Mouse (Mus musculus): Measurements from ENCODE around the gene Nab2. TPM values are rescaled to one million over a fixed set of nuclear protein-coding genes. Genes with fewer than 3 reads are reported as not detected.
A peak's percentile ranks its signal among the peaks of the same experiment; 100 is the strongest.

Nab2 gene
- 10 to 100 TPM; 36.5 to 55.0 (median 45.5) TPM for total RNA-seq (2022)

DNA sequence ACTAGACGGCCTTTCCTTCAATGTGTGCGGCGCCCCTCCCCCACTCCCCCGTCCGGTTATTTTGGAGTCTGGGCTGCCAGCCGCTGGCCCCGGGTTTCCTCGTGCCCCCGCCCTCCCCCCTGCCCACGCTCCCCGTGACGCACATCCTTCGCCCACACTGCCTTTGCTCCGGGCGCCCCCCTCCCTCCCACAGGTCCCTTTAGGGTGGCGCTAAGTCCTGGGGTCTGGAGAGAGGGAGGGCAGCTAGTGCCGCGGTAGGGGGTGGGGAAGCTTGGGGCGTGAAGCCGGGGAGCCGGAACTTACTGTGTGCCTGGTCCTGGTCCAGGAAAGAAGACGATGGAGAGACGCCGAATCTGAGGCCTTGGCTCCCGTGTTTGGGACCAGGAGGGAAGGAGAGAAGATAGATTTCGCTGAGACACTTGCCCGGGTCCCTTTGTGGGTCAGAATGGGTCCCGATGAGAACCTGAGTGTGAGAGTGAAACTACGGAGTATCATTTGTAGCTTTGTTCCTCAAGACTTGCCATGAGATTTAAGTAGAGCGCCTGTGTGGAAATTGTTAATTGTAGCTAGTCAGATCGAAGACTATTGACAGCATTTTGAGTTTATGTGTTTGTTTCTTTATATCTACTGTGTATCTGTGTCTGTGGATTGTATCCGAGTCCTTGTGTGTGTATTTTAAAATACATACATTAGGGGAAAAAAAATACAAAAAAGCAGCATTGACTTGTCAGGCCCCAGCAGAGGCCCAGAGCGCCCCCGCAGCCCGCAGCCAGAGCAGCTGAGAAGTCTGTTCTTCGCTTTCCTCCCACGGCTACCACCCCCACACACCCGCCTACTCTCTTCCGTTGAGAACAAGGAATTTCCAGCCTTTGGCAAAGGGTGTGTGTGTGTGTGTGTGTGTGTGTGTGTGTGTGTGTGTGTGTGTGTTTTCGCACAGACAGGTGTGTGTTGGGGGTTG lies at the start of gene Nab2:
TSS of gene Nab2 (minus strand) at position 476 of the 958 bp plus-strand sequence.
- peak; percentile 75 to 85 for DNase-seq (ENCODE audit: low spot score in 2 of 2)

GRCm38 (mm10) chr10:127712736-127713135 lies 44.4 kb upstream of the Nab2 start:
- DNase-seq (ENCODE audit: low spot score in 2 of 2), result no peak

DNA sequence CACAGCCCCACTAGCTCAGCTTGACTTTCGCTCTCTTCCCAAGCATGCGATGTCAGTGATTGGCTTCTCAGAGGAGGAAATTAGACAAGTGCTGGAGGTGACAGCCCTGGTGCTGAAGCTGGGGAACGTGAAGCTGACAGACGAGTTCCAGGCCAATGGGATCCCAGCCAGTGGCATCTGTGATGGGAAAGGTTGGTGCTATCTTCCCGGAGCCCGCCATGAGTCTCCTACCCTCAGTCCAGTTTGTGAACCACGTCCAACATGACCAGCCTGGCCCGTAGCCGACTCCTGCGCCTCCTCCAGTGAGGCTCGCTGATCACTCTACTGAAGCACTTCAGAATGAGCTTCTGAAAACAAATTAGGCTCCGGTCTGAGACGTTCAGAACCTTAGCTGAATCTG lies 42.0 kb upstream of the Nab2 start:
- DNase-seq (ENCODE audit: low spot score in 2 of 2), result no peak

DNA sequence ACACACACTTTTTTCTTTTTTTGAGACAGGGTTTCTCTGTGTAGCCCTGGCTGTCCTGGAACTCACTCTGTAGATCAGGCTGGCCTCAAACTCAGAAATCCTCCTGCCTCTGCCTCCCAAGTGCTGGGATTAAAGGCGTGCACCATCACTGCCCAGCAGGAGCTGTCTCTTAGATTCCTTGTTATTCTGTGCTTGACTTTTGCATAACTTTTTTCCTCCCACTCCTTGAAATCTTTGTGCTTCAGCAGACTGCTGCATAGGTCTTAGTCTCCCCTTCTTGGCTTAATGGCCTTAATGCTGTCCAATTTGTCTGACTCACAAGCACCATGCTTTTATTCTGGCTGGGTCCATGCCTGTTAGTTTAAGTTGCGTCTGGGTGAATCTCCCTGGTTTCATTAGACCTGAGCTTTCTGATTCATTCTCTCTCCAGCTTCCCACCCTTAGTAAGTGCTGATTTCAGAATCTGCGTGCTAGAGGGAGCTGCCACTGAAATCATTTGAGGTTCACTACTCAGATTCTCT lies 40.5 kb upstream of the Nab2 start:
- DNase-seq (ENCODE audit: low spot score in 2 of 2), result no peak

GRCm38 (mm10) chr10:127707721-127708120 lies 39.4 kb upstream of the Nab2 start:
- DNase-seq (ENCODE audit: low spot score in 2 of 2), result no peak

DNA sequence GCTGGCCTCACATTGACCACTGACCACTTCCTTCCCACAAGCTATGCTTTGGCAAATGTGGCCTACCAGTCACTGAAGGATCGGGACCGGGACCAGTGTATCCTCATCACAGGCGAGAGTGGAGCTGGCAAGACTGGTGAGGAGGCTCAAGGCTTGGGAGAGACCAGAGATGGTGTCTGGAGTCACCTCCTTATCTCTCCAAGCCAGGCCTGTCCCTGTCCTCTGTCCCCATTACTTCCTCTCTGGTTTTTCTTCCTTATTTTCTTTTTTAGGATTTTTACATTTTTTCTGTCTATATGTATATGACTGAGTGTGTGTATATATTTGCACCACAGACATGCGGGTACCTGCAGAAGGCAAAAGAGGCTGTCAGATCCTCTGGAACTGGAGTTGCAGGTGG lies 37.4 kb upstream of the Nab2 start:
- no peak for DNase-seq (ENCODE audit: low spot score in 2 of 2)

GRCm38 (mm10) chr10:127704766-127705220 lies 36.4 kb upstream of the Nab2 start, which contains the start of gene Myo1a:
Gene Myo1a, plus strand, starts transcription at chr10:127705170.
- no peak for DNase-seq (ENCODE audit: low spot score in 2 of 2)

GRCm38 (mm10) chr10:127704293-127704692 lies 35.9 kb upstream of the Nab2 start:
- no peak for DNase-seq (ENCODE audit: low spot score in 2 of 2)

DNA sequence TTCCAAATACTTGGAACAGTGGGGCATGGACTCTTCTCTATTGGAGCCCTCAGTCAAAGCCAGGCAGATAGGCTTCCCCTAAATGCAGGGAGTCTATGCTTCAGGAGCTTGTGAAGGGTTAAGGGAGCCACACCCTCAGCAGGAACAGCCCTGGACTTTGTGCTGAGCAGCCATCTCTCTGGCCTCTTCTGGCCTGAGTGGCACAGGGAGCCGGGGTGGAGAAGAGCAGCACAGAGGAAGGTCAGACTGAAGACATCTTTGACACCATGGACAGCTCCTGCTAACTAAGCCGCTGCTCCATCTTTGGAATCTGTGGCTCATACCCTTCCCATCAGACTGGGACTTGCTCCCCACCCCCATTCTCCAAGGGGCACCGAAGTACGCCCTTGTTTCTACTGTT lies 34.9 kb upstream of the Nab2 start:
- DNase-seq (ENCODE audit: low spot score in 2 of 2), result no peak

DNA sequence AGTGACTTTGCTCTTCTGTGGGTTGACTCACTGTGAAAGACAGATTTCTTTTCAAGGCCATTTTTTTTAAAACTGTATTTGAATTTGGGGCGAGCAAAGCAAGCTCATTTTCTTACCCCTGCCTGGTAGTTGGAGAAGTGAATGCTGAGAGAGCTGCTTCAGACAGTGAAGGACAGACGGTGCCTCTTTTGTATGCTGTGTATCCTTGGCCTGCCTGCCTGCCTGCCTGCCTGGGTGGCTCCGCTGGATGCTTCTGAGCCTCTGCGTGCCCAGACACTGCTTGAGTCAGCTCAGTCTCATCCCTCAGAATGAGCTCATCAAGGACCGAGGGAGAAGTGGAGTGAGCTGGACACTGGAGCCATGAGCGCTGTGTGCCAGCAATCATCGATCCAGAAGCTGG lies 30.6 kb upstream of the Nab2 start:
- no peak for DNase-seq (ENCODE audit: low spot score in 2 of 2)

DNA sequence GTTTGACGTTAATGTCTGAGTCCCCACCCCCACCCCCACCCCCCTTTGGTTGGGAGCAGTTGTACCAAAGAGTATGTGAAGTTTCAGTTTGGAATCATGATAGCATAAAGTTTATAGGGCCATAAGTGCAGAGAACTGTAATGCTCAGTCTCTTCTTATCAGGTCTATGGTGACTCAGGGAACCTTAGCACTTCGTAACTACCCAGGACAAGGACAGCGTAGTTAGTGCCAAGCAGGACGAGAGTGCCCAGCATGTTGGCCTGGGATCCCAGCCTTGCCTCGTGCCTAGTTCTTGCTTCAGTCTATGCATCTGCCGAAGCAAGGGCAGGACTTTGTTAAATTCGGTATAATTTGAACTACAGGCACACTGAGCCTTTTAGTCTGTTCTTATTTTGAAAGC lies 27.4 kb upstream of the Nab2 start:
- DNase-seq (ENCODE audit: low spot score in 2 of 2), result no peak

- no peak for DNase-seq (ENCODE audit: low spot score in 2 of 2)
Measured at GRCm38 (mm10) chr10:127694636-127695035, 26.3 kb upstream of the Nab2 start.

GRCm38 (mm10) chr10:127691053-127691452 lies 22.7 kb upstream of the Nab2 start:
- DNase-seq (ENCODE audit: low spot score in 2 of 2), result no peak

GRCm38 (mm10) chr10:127682886-127683285 lies 14.5 kb upstream of the Nab2 start:
- DNase-seq (ENCODE audit: low spot score in 2 of 2), result no peak

DNA sequence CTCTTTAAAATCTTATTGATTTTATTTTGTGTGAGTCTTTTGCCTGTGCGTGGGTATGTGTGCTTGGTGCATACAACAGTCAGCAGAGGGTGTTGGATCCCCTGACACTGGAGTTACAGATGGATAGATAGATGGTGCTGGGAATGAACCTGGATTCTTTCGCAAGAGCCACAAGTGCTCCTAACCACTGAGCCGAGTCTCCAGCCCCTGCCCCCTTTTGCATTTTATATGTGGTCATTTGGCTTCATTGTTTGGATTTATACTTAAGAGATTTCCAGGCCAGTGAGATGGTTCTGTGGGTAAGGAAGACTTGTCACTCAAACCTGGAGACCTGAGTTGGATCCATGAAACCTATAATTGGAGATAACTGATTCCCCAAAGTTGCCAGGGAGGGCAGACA lies 11.5 kb upstream of the Nab2 start:
- no peak for DNase-seq (ENCODE audit: low spot score in 2 of 2)

DNA sequence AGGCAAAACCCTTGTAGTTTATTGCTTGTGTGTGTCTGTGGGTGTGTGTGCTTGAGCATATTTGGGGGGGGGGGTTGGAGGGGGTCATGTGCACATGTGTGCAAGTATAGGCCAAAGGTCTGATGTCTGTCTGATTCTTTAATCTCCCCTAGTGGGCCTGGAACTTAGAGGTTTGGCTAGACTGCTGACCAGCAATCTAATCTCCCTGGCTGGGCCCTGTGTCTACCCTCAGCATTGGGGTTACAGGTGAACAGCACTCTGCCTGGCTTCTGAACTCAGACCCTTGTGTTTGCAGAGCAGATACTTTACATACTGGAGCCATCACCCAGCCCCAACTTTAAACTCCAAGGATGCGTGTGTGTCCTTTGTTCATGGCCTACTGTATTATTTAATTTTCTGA lies 10.8 kb upstream of the Nab2 start:
- DNase-seq (ENCODE audit: low spot score in 2 of 2), result no peak

DNA sequence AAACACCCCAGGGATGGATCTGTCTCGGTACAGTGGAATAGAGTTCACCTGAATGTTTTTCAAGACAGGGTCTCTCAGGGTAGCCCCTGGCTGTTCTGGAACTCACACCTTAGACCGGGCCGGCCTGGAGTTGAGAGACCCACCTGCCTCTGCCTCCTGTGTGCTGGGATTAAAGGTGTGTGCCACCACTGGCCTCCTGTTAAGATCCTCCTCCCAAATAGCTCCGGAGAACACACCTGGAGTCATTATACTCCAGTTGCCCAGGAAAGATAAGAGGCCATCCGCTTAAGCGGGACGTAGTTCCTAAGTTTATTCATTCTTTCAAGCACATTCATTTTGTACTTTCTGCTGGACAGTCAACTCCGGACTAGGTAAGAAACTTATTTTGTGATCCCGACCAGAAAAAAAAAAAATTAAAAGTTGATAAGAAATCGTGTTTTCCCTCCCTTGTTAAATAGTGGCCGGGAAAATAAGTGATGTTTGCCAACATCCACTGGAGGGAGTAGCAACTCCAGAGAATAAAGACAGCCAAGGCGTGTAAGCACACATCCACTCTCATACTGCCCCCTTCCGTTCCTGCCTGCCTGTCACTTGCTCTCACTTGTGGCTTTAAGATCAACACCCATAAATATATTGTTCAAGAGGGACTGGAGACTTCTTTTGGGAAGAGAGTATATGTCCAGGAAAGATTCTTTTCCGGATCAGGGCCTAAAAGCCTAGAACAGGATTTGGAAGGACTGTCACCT lies 9.4 kb upstream of the Nab2 start:
- peak in 1 of 2 experiments; percentile 52 for DNase-seq (ENCODE audit: low spot score in 2 of 2)

DNA sequence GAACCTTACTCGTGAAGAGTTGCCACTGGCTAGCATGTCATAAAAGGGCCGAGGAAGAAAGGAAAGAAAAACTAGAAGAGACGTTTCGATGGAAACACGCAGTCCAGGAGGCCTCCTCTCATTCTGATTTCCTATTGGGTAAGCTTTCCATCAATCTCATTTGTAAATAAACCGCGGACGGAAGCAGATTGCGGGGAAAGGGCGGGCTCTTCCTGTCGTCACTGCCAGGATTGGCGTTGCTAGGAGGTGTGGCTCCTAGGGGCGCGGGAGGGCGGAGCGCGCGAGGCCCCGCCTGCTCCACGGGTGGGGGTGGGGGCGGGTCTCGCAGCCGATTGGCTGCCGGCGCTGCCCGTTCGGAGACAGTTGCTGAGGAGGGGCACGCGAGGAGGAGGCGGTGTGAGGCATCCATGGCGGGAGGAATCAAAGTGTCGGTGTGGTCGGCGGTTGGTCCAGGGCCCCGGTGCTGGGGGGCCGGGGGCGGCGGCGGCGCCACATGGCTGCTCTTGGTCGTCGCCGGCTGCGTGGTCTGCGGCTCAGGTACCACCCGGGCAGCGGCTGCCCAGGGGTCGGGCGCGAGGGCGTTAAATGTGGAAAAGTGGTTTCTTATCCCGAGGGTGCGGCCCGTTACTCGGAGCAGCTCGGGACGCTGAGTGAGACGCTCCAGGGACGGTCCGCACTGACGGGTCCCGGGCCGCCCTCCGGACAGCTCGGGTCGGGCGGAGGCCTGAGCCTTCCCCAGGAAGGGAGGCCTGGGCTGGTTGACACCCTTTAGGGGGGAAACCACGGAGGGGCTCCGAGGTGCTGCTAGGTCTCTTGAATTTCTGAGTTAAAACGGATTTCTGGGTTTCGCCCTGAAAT lies 8.6 kb upstream of the Nab2 start:
- DNase-seq (ENCODE audit: low spot score in 2 of 2), result peak; percentile 60 to 95

- no peak for DNase-seq (ENCODE audit: low spot score in 2 of 2)
Measured at GRCm38 (mm10) chr10:127675859-127676398, 7.6 kb upstream of the Nab2 start.

- peak in 1 of 2 experiments; percentile 88 for DNase-seq (ENCODE audit: low spot score in 2 of 2)
Measured at GRCm38 (mm10) chr10:127674794-127675522, 6.6 kb upstream of the Nab2 start.

Measured in left cerebral cortex, adult 8-10 months (tissue).